Mouse (Mus musculus) liver, embryonic 14.5 days (tissue): Measurements from ENCODE around the gene Ltbp3.

Source experiments
- CTCF ChIP-seq: IDR thresholded peaks from 2 replicates; pipeline ENCODE4 v1.5.1; 2016; ENCODE audit warnings: antibody characterized with exemption, low read depth, control low read depth
- EP300 ChIP-seq: IDR thresholded peaks from 2 replicates; pipeline ENCODE4 v1.6.1; 2016; ENCODE audit warnings: antibody characterized with exemption, low read depth

GRCm38 (mm10) chr19:5782121-5782520 lies 41.4 kb downstream of the Ltbp3 start:
- no peak for TF ChIP-seq CTCF
- TF ChIP-seq EP300 = no peak
